Mouse (Mus musculus) bone marrow, adult 2 months (tissue): Measurements from ENCODE around the gene Rsf1. TPM values are rescaled to one million over a fixed set of nuclear protein-coding genes. Genes with fewer than 3 reads are reported as not detected.

Source experiments
- H3K27ac ChIP-seq: fragments of 200-500 bp; 2 replicates; pipeline ENCODE4 v1.5.1; 2012; ENCODE audit warnings: low read depth, mild to moderate bottlenecking, control low read depth, inconsistent platforms, low read length; ENCODE audit not compliant: control insufficient read depth, poor library complexity, insufficient read depth
- H3K4me1 ChIP-seq: fragments of 200-500 bp; 2 replicates; pipeline ENCODE4 v1.6.1; 2011; ENCODE audit warnings: low read length; ENCODE audit not compliant: control insufficient read depth, insufficient read depth
- H3K4me3 ChIP-seq: fragments of 200-500 bp; replicated peaks from 2 replicates; pipeline ENCODE3; 2011; ENCODE audit warnings: mild to moderate bottlenecking, low read depth, low read length, control low read depth; ENCODE audit not compliant: control insufficient read depth
- CTCF ChIP-seq: fragments of 200-500 bp; IDR thresholded peaks from 2 replicates; pipeline ENCODE4 v1.5.1; 2011; ENCODE audit warnings: low read length, control low read depth; ENCODE audit not compliant: control insufficient read depth, insufficient read depth
- POLR2A ChIP-seq: fragments of 200-500 bp; IDR thresholded peaks from 2 replicates; pipeline ENCODE4 v1.6.1; 2011; ENCODE audit warnings: low read depth, mild to moderate bottlenecking, control low read depth, low read length, borderline replicate concordance; ENCODE audit not compliant: control insufficient read depth
- whole genome bisulfite sequencing: fragments of 180-500 bp; shearing (Covaris S2); methylation state at CpG from one replicate; pipeline ENCODE4 v1.1.7; 2018; 5-methylcytosine and 5-hydroxymethylcytosine counted together
- polyA plus RNA-seq: library from polyadenylated mRNA; stranded (reverse); fragments of >200 nt; gene quantifications from 2 replicates; pipeline ENCODE4 v1.2.4, GENCODE M21; 2011; ENCODE audit warnings: low replicate concordance; ENCODE audit not compliant: missing spikeins, insufficient read depth, insufficient read length

Rsf1 gene
- polyA plus RNA-seq, 1 experiment = 14.2 TPM

DNA sequence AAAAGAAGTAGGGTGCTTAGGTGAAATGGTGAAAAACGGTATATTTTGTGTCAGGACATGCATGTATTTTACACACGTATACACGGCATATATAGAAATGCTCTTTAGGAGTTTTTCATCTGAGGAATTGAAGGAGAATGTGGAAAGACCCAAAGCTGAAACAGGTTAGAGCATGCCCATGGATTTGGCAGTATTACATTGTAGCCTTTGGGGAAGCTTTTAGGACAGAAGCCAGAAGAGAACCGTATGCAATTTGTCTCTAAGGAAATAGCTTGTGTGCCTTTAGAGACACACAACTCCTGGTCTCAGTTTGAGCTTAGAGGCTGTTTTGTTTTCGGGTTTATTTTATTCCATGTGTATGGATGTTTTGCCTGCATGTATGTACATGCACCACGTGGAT, 121.4 kb downstream of the Rsf1 start:
- 80% methylated on average over 6 of the region's 6 CpGs for WGBS
- no peak overlapping the region for H3K27ac ChIP-seq
- no peaks in the 10 kb centered on the region; the same call in 1 of the 2 replicates for H3K4me1 ChIP-seq
- TF ChIP-seq POLR2A = no peak
- no peak for TF ChIP-seq CTCF
- no peak overlapping the region for H3K4me3 ChIP-seq

DNA sequence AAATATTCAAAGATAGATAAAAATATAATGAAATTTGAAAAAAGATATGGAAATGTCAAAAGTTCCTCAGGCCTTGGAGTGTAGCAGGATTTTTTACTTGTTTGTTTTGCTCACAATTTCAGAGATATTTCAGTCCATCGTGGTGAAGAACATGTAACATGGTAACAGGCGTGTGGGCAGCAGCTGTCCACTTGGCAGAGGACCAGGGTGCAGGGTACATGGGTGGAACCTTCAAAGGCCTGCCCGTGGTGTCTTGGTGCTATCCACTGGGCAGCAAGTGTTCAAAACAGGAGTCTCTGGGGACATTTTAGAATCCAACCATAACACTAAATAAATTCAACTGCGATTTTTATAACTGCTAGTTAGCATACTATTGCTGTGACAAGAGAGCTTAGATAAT, 127.4 kb downstream of the Rsf1 start:
- no peak overlapping the region for H3K27ac ChIP-seq
- no peak overlapping the region for H3K4me3 ChIP-seq
- 82% methylated on average over 4 of the region's 4 CpGs for WGBS
- no peaks in the 10 kb centered on the region; the same call in 1 of the 2 replicates for H3K4me1 ChIP-seq
- TF ChIP-seq CTCF = no peak
- no peak for TF ChIP-seq POLR2A

DNA sequence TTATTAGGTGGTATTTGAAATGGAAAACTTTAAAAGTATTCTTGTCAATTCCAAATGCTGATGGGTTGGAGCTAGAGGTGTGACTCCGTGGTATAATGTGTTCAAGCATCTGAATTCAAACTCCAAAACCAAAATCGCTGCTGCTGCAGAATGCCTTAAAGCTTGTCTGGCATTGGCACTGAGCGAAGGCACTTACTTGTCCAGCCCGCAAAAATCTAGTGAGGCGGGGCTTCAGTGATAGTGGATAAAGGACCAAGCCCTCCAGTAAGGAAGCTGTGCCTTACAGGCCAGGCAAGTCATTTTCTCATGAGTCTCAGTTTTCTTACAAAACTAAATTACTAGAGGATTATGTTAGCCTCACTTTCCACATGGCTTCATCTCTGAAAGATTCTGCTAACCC, 128.1 kb downstream of the Rsf1 start:
- WGBS = 82% methylated on average over 5 of the region's 5 CpGs
- Histone ChIP-seq H3K4me1 (no peaks in the 10 kb centered on the region), H3K27ac (no peak overlapping the region), H3K4me3 (no peak overlapping the region)
- TF ChIP-seq POLR2A = no peak
- TF ChIP-seq CTCF = no peak

DNA sequence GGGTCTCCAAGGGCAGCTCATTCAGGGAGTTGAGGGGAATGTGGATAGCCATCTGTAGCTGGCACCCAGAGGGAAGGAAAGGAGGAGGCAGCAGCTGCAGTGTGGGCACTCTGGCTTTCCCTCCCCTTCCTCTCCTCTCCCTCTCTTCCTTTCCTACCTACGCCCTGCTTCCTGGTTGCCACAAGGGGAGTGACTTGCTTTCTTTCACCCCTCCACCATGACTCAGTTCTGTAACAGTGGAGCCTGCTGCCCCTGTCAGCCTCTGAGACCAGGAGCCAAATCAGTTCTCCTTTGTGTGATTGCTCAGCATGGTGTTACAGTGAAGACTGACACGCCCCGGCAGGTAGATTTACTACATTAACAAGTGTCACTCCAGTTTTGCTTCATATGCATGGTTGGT, 129.5 kb downstream of the Rsf1 start:
- Histone ChIP-seq H3K4me1 (no peaks in the 10 kb centered on the region), H3K27ac (no peak overlapping the region), H3K4me3 (no peak overlapping the region)
- WGBS = 48% methylated on average over 3 of the region's 3 CpGs
- no peak for TF ChIP-seq CTCF

DNA sequence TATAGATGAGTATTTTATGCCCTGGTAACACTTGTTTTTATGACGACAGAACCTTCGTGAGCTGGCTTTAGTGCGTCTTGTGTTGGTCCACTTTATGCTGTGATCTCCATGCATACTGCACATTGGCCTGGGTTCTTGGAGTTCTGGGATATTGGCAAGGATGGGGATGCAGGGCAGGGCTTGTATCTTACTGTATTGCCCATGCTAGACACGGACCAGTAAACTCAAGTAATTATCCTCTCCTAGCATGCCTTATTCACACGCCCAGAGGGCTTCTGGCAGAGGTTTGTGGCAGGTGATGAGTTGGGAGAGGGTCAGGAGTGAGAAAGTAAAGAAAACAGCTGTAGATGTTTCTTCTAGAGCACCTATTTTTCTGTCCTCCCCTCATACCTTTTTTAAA, 135.0 kb downstream of the Rsf1 start:
- 93% methylated on average over 5 of the region's 5 CpGs for WGBS
- TF ChIP-seq CTCF (no peak), POLR2A (no peak)
- H3K4me3 ChIP-seq = no peak overlapping the region
- H3K4me1 ChIP-seq = no peaks in the 10 kb centered on the region
- H3K27ac ChIP-seq = no peak overlapping the region

DNA sequence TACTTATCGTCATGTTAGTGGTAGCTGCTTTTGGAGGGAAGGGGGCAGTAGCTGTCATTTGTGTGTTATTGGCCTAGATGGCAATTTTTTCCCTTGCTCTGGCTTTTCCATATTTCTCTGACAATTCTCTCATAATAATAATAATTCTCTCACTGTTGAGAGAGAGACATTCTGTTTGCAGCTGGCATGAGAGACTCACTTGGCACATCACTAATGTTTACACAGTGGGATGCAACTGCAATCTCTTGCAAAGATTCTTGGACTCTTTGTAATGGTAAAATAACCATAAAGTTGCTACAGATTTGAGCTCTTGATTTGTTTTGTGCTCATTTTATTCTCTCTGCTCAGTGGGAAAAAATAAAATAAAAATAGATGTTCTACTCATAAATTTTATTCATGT, 137.6 kb downstream of the Rsf1 start:
- 85% methylated on average over 1 of the region's 1 CpGs for WGBS
- Histone ChIP-seq H3K4me3 (no peak overlapping the region), H3K27ac (no peak overlapping the region), H3K4me1 (no peaks in the 10 kb centered on the region)
- no peak for TF ChIP-seq POLR2A
- no peak for TF ChIP-seq CTCF

DNA sequence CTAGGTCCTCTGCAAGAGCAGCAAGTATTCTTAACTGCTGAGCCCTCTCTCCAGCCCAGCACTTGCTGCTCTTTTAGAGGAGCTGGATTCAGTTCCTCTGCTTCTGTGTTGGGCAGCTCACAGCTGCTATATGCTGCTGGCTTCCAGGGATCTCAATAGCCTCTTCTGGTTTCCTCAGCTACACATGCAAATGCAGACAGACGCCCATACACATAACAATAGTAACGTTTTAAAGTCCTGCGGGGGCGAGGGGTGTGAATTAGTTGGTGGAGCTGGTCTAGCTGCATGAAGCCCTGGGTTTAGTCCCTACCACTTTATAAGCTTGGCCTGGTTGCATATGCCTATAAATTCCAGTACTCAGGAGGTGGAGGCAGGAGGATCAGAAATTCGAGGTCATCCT, 139.4 kb downstream of the Rsf1 start:
- no peak for TF ChIP-seq CTCF
- TF ChIP-seq POLR2A = no peak
- Histone ChIP-seq H3K4me3 (no peak overlapping the region), H3K27ac (no peak overlapping the region), H3K4me1 (no peaks in the 10 kb centered on the region)
- 86% methylated on average over 5 of the region's 5 CpGs for WGBS

DNA sequence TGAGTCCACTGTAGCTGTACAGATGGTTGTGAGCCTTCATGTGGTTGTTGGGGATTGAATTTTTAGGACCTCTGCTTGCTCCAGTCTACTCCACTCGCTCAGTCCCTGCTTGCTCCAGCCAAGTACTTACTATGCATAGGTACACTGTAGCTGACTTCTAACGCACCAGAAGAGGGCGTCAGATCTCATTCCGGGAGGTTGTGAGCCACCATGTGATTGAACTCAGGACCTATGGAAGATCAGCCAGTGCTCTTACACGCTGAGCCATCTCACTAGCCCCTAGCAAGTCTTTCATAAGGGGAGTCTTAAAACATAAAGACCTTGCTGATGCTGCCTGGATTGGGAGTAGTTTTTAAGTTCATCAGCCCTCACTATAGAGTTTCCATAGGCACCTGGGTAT, 140.4 kb downstream of the Rsf1 start:
- 80% methylated on average over 5 of the region's 5 CpGs for WGBS
- Histone ChIP-seq H3K4me1 (no peaks in the 10 kb centered on the region), H3K27ac (no peak overlapping the region), H3K4me3 (no peak overlapping the region)
- TF ChIP-seq POLR2A (no peak), CTCF (no peak)

DNA sequence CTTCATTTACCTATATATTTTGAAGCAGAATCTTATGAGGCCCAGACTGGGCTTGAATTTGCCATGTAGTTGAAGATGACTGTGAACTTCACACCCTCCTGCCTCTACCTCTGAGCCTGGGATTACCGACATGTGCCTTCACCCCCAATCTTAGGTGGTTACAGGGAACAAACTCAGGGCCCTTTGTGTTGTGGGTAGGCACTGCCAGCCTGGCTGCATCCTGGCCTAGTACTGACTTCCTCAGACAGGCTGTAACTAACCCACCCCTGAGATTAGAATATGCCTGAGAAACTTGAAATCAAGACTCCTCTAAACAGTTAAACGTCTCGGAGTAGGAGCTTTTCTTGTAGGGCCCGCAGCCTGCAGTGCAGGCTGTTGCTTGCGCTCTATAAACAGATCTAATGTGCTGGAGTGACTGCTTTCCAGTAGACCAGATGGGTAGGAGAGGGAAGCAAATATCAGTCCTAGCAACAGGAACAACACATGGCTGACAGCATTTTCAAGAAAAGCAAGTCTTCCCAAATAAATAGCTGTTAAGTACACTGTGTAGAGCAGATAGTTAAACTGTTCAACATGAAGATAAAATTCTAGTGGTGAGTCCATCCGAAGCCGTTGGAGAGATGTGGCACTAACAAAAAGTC, 142.7 kb downstream of the Rsf1 start:
- Histone ChIP-seq H3K4me3 (no peak overlapping the region), H3K4me1 (no peaks in the 10 kb centered on the region), H3K27ac (no peak overlapping the region)
- no peak for TF ChIP-seq POLR2A
- WGBS = 73% methylated on average over 7 of the region's 7 CpGs
